Mouse (Mus musculus) layer of hippocampus, adult 8-10 months (tissue): ENCODE results near the gene Pigt. TPM values are rescaled to one million over a fixed set of nuclear protein-coding genes. Genes with fewer than 3 reads are reported as not detected.
A peak's percentile ranks its signal among the peaks of the same experiment; 100 is the strongest.

Experiments used
- DNase-seq, 2 experiments: peaks; one replicate each; pipeline ENCODE4 v3.0.0; 2022; ENCODE audit warnings: low spot score in 2 of 2
- total RNA-seq, 4 experiments: library from RNA; stranded (reverse); gene quantifications; 2 replicates each; pipeline ENCODE4 v1.2.4; 2022

Gene Pigt
- total RNA-seq, 4 experiments from 2014 or later, result 75.4 to 90.5 (median 81.6) TPM

- no peak for DNase-seq
Measured at GRCm38 (mm10) chr2:164519171-164519526, 21.8 kb downstream of the Pigt start.

- DNase-seq, result no peak
Measured at GRCm38 (mm10) chr2:164520782-164521181, 23.5 kb downstream of the Pigt start.

DNA sequence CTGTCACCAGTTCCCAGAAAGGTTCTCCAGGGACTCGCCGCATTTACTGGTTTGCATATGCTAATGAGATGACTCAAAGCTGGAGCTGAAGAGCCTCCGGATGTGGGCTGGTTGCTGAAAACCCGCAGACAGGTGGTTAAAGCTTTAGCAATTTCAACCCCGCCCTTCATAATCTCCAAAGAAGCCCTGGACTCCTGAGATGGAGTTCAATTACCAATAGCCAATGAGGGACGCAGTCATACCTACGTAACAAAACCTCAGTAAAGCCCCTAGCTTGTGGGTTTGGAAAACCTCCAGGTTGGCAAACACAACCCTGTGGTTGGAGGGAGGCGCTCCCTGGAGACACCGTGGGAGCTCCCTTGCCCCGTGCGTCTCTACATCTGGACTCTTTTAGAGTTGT lies 24.5 kb downstream of the Pigt start:
- DNase-seq, result no peak

DNA sequence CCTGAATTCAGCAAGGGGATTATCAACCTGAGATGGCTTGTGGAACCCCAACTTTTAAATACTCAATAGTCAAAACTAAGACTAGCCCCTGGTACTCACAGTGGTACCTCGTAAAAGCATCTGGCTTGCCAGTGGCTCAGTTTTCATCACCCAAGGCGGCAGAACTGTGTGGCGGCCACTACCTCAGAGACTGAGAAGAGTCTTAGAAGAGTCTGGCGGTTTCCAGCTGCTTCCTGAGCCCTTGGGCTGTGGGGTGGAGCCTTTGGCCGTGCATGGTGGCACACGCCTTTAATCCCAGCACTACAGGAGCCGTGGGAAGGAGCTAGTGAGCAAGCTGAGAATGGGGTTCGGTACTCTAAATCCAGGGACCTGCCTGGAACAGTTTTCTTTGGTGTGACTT lies 25.0 kb downstream of the Pigt start:
- DNase-seq, result no peak

DNA sequence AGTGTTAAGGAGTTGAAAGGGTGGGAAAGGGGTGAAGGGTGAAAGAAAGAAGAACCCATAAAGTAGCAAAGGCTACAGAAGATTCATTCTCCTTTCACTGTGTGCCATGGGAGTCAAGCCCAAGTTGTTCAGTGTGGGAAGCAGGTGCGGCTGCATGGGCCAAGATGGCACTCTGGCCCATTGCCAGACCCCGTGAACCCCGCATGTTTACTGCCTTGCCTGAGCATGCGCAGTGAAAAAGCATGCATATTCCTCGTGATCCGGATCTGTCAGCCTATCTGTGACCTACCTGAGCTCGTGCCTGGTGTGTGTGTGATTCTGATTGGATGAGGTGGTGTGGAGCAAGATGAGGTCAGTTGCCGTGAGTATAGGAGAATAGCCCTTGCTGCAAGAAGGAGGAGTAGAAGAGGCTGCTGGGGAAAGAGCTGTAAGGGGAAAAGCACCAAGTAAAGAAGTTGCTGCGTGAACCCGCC lies 26.0 kb downstream of the Pigt start:
- no peak for DNase-seq

GRCm38 (mm10) chr2:164528557-164528956 lies 31.2 kb downstream of the Pigt start:
- DNase-seq, result no peak

DNA sequence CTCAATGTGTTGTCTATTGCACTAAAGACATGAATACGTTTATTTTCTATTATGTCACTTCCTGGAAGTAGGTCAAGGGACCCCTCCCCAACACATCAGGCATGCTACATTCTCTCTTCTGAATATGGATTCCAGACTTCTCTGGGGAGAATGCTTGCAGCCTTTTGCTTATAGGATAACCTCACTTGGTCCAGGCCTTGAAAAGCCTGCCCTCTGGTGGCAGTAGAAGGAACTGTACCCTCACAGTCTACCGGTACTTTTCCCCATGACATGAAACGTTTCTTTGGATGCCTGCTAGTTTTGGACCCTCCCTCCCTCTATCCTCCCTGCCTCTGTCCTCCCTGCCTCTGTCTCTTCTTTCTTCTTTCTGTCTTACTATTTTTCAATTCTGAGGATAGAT lies 33.8 kb downstream of the Pigt start:
- peak; percentile 51 to 77 for DNase-seq

- DNase-seq, result no peak
Measured at GRCm38 (mm10) chr2:164534315-164534714, 37.0 kb downstream of the Pigt start.

GRCm38 (mm10) chr2:164537003-164537402 lies 39.7 kb downstream of the Pigt start:
- no peak for DNase-seq

GRCm38 (mm10) chr2:164540652-164541427 lies 43.5 kb downstream of the Pigt start:
- DNase-seq, result no peak

- DNase-seq, result peak; percentile 53 to 55
Measured at GRCm38 (mm10) chr2:164542132-164542531, 44.8 kb downstream of the Pigt start.

- DNase-seq, result no peak
Measured at GRCm38 (mm10) chr2:164542598-164542997, 45.3 kb downstream of the Pigt start.

GRCm38 (mm10) chr2:164543745-164544144 lies 46.4 kb downstream of the Pigt start:
- no peak for DNase-seq

DNA sequence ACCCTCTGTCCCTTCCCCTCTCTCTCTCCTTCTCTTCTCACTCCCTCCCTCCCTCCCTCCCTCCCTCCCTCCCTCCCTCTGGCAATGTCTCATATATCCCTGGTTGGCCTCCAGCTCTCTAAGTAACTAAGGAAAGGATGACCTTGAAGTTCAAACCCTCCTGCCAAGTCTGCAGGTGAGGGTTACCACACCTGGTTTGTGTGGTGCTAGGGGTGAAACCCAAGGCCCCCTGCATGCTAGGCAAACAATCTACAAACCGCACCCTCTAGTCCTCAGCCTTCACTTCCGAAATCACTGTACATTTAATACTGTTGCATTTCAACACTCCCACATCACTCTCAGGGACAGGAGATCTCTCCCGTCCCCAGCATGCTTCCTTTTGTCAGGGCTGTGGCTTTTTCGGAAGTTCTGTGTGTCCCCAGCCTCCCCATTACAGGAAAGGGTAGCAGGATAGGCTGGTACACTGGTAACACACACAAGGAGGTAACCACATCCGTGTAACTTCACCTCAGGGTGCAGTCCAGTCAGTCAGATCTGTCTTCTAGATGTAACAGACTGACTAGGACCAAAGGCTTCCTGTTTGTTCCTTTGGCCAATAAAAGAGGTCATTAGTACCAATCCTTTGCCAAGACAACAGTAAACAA lies 47.3 kb downstream of the Pigt start:
- DNase-seq, result no peak

GRCm38 (mm10) chr2:164549338-164549737 lies 52.0 kb downstream of the Pigt start:
- no peak for DNase-seq

DNA sequence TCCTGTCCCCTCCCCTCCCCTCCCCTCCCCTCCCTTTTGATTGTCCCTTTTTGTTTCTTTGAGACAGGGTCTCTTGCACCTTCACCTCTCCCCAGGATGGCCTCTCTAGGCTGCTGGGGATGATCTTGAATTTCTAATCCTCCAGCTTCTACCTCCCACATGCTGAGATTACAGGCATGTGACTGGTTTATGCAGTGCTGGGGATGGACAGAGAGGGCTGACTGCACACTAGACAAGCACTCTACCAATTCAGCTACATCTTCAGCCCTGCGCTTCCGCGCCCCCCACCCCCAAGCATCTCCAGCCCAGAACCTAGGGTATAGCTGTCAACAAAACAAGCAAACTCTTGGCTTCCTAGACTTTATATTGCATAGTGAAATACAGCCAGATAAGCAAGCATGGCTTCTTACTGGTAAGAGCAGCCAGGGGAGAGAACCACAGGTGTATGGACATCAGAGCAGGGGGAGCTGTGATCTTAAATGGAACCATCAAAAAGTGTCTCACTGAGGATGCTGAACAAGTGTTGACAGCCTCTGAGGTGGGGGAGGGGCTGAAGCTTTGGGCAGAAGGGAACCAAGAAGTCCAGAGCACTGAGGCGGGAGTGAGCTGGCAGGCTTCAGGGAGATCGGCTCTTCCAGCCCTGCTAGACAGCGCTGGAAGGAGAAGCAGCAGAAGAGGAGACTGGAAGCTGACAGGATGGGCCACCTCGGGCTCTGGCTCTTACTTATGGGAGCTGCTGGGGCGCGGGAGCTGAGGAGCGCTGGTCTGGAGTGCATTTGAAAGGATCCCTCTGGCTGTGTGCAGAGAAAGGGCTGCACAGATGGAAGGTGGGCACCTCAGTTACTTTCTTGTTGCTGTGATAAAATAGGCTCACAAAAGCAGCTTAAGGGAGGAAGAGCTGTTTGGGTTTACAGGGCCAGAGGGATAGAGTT lies 52.9 kb downstream of the Pigt start:
- DNase-seq, result peak; percentile 30 to 33

DNA sequence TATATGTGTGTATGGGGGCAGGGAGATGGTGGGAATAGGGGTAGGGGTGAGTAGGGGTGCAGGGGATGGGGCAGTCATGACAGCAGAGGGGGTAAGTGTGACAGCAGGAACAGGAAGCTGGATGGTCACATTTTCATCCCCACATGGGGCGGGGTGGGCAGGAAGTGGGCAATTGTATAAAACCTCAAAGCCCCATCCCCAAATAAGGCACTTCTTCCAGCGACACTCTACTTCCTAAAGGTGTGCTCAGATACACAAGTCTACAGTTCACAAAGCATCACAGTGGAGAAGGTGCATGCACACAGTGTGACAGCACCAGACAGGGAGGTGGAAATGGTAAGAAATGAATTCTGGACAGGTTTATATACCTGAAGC lies 53.6 kb downstream of the Pigt start:
- DNase-seq, result no peak

- no peak for DNase-seq
Measured at GRCm38 (mm10) chr2:164551502-164551901, 54.2 kb downstream of the Pigt start.
